Mouse (Mus musculus) cortical plate, adult 2 months (tissue): ENCODE measurements at regions not wholly inside any gene's neighbourhood (a gene's known extent, or its start where the extent isn't known, plus 50 kb on each side); places are given as distances from the start of the nearest gene placed in this dataset.

Experiments
- H3K27ac ChIP-seq: fragments of 200-500 bp; 2 replicates; pipeline ENCODE4 v1.5.1; 2012; ENCODE audit warnings: low read length, control low read depth, inconsistent platforms; ENCODE audit not compliant: insufficient read depth
- H3K4me1 ChIP-seq: fragments of 200-500 bp; 2 replicates; pipeline ENCODE4 v1.6.1; 2011; ENCODE audit warnings: low read length; ENCODE audit not compliant: control insufficient read depth, insufficient read depth
- H3K4me3 ChIP-seq: fragments of 200-500 bp; 2 replicates; pipeline ENCODE4 v1.5.1; 2011; ENCODE audit warnings: mild to moderate bottlenecking, low read length, control low read depth; ENCODE audit not compliant: insufficient read depth
- CTCF ChIP-seq: fragments of 200-500 bp; IDR thresholded peaks from 2 replicates; pipeline ENCODE4 v1.5.1; 2011; ENCODE audit warnings: mild to moderate bottlenecking, control low read depth, low read length; ENCODE audit not compliant: insufficient read depth; ENCODE audit errors: extremely low read depth
- POLR2A ChIP-seq: fragments of 200-500 bp; IDR thresholded peaks from 2 replicates; pipeline ENCODE4 v1.6.1; 2011; ENCODE audit warnings: mild to moderate bottlenecking, low read length, control low read depth; ENCODE audit not compliant: insufficient read depth; ENCODE audit errors: extremely low read depth

- no peak for TF ChIP-seq POLR2A
- TF ChIP-seq CTCF = peak; percentile 93
- no peak overlapping the region for H3K4me3 ChIP-seq
- no peaks in the 10 kb centered on the region for H3K4me1 ChIP-seq
- H3K27ac ChIP-seq = no peak overlapping the region
Measured at GRCm38 (mm10) chr7:55710872-55711558, 57.0 kb upstream of the Siglech start.
